Mouse (Mus musculus): ENCODE results near the gene Hsd17b1.

The Hsd17b1 gene

GRCm38 (mm10) chr11:101078121-101078520 lies at the start of gene Hsd17b1:
TSS of gene Hsd17b1 (plus strand) at chr11:101078411.
- DNase-seq = no peak

DNA sequence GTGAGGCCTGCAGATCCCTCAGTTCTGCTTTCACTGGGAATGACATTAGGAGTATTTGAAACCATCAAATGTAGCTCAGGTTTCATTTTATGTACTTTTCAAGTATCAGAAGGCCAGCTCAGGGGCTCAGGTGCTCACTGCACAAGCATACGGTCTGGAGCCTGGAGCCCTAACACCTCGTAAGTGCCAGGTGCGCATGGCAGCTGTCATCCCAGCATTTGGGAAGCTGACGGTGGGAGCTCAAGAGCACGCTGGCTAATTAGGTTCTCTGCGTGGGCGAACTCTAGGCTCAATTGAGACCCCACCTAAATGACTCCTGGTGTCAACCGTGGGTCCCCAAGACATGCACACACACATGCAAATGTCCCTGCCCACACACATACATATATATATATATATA lies 48.9 kb upstream of the Hsd17b1 start:
- DNase-seq = no peak

- no peak for DNase-seq
Measured at GRCm38 (mm10) chr11:101030136-101030807, 47.9 kb upstream of the Hsd17b1 start.

DNA sequence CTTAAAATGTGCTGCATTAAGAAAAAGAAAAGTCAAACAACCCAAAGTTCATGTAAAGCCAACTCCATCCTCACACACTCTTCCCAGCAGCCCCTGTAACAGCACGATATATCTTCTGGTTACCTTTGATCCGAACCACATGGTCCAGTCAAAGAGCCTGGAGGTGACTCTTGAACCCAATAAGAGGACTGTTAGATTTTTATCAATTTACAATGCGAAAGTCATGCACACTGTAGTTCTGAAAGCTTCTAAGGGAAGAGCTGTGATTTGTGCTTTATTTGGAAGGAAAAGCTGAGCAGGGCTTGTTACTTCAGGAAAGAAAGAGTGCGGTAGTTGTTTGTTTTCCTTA lies 47.4 kb upstream of the Hsd17b1 start:
- DNase-seq = no peak

DNA sequence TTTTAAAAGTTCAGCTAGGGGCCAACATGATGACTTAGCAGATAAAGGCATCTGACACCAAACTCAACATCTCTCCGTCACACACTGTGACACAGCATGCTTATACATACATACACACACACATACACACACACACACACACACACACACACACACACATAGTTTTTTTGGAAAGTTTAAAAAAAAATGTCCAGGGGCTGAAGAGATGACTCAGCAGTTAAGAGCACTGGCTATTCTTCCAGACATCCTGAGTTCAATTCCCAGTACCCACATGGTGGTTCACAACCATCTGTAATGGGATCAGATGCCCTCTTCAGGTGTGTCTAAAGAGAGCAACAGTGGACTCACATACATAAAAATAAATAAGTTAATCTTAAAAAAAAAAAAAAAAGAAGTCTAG lies 46.7 kb upstream of the Hsd17b1 start:
- DNase-seq = no peak

DNA sequence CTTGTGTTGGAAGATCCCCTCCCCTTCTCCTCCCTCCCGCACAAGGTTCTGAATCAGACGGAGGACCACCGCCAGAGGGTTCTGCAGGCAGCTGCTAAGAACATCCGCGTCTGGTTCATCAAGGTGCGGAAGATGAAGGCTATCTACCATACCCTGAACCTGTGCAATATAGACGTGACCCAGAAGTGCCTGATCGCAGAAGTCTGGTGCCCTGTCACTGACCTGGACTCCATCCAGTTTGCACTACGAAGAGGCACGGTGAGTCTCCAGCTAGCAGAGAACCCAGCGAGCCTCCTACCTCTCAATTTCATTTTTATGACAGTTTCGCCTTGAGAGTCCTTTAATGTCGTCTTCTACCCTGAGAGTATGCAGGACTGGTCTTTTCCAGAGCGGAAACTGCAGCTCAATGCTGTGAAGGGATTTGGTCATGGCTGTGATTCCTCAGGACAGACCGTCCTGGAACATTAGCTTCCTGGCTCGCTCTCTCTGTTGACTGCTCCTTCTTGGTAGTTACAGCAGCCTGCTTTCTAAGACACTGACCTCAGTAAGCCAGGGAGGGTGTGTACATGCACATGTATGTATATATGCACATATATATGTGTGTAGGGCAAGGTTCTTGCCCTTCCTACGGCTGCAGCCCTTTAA lies 44.2 kb upstream of the Hsd17b1 start:
- no peak for DNase-seq

- DNase-seq = peak; percentile 32
Measured at GRCm38 (mm10) chr11:101034614-101035327, 43.4 kb upstream of the Hsd17b1 start.

GRCm38 (mm10) chr11:101035328-101035695 lies 42.9 kb upstream of the Hsd17b1 start:
- DNase-seq = no peak

DNA sequence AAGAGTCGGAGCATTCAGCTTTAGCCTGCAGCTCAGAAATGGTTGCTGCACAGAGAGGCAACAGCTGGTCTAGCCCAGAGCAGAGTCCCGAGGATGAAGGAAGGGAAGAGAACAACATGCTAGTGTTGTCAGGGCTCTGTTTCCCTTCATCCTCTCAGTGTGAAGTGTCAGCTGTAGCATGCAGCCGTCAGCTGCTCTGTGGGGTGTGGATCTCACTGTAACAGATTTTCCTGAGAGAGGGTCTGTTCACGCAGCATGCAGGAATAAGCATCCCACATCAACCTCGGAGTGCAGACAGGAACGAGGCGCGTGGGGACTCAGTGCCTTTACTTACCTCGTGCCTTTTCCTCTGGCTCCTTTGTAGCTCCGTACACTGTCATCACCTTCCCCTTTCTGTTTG lies 40.4 kb upstream of the Hsd17b1 start:
- DNase-seq = no peak

GRCm38 (mm10) chr11:101045826-101046225 lies 32.4 kb upstream of the Hsd17b1 start:
- DNase-seq = no peak

DNA sequence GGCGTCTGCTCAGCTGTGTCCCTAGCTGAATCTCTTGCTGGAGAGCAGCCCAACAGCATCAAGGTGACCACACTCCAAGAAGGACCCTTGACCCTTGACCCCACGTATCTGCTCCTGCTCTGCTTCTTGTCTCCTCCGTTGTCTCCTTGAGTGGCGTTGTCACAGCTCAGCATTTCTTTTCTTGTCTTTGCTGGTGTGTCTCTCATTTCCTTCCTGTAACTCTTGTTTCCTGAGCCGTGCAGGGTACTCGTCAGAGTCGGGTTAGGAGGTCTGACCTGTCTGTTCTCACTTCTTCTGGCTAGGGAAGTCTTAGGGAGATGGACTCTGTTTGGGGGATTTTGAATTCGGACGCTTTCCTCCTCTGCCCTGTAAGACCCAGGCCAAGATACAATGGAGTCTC lies 31.8 kb upstream of the Hsd17b1 start:
- DNase-seq = no peak

GRCm38 (mm10) chr11:101047502-101047901 lies 30.7 kb upstream of the Hsd17b1 start:
- no peak for DNase-seq

DNA sequence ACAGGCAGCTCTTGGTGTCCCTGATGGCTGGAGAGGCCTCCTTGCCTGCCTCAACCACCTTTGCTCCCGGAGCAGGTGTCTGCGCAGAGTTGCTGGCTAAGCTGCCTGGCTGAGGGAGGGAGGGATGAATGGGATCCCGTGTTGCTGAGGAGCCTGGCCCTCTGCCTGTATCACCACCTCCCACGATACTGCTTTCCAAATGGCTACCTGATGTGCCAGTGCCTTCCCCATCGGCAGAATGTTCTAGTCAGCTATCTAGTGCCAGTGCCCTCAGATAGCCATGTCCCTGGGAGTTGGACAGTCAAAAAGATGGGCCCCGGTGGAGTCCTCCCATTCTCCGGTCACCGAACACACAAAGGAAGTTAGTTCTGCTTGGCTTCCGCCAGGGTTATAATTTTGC lies 27.9 kb upstream of the Hsd17b1 start:
- DNase-seq = no peak

- no peak for DNase-seq
Measured at GRCm38 (mm10) chr11:101051051-101051493, 27.1 kb upstream of the Hsd17b1 start.

GRCm38 (mm10) chr11:101051617-101052016 lies 26.6 kb upstream of the Hsd17b1 start:
- no peak for DNase-seq

GRCm38 (mm10) chr11:101052751-101053473 lies 25.3 kb upstream of the Hsd17b1 start:
- peak; percentile 60 for DNase-seq

- DNase-seq = peak; percentile 38
Measured at GRCm38 (mm10) chr11:101053974-101054373, 24.2 kb upstream of the Hsd17b1 start.

DNA sequence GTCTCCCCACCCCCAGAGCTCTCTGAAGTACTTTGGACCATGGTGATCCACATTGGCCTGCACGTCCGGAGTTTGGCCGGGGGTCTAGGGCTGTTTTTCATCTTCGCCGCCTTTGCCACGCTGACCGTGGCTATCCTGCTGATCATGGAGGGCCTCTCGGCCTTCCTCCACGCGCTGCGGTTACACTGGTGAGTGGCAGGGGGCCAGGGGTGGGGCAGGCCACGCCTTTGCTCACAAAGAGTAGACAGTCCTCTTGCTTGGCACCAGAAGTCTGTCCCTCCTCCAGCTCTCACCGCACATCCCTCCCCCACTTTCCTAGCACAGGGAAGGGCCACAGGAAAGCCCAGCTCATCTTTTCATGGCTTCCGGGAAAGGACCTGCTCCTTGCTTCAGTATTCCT lies 22.8 kb upstream of the Hsd17b1 start:
- peak; percentile 49 for DNase-seq

GRCm38 (mm10) chr11:101056885-101057284 lies 21.3 kb upstream of the Hsd17b1 start:
- peak; percentile 83 for DNase-seq

DNA sequence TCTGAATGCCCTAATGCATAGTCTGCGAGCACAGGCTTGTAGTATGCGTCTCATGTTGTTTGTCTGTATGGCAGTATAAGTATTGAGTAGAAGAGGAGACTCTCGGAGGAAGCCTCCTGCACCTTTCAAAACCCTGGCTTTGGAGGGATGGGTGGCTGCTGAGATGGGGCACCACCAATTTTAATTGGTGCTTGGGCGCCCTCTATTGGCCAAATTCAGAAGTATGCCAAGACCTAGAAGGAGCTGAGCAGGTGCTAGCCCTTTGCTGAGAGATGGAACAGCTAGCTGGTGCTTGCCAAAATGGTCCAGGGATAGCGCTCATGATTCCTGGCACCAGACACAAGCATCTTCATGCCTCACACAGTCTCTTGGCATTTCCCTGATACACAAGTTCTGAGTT lies 20.4 kb upstream of the Hsd17b1 start:
- DNase-seq = peak; percentile 94

GRCm38 (mm10) chr11:101058726-101059125 lies 19.5 kb upstream of the Hsd17b1 start:
- DNase-seq = peak; percentile 38

- no peak for DNase-seq
Measured at GRCm38 (mm10) chr11:101059473-101059872, 18.7 kb upstream of the Hsd17b1 start.

- peak; percentile 84 for DNase-seq
Measured at GRCm38 (mm10) chr11:101060126-101060525, 18.1 kb upstream of the Hsd17b1 start.
